Mouse (Mus musculus): ENCODE data around the gene Eya3.

- no peak for TF ChIP-seq GATA1 (IDR thresholded peaks at IDR 0.05; ENCODE audit: low read length)
- TF ChIP-seq TAL1 (IDR thresholded peaks at IDR 0.05; ENCODE audit: low read length), result no peak
Observed at GRCm38 (mm10) chr4:132735894-132736293, 97.1 kb downstream of the Eya3 start.

Measured in erythroblast, embryonic 14.5 days (primary cell).